Mouse (Mus musculus): Measurements from ENCODE around the gene Mad1l1.

- TF ChIP-seq CTCF (IDR thresholded peaks at IDR 0.05; ENCODE audit: control insufficient read depth, insufficient read depth, low read length) (no peak), POLR2A (IDR thresholded peaks at IDR 0.05; ENCODE audit: borderline replicate concordance, control insufficient read depth, low read depth, low read length) (no peak)
Measured at GRCm38 (mm10) chr5:140219252-140219651, 102.1 kb downstream of the Mad1l1 start.

Data from bone marrow, adult 2 months (tissue).